Mouse (Mus musculus): ENCODE measurements around the gene Diras2. TPM values are rescaled to one million over a fixed set of nuclear protein-coding genes. Genes with fewer than 3 reads are reported as not detected.

Diras2 gene
- polyA plus RNA-seq (2014; fragmentation: Illumina TruSeq; extraction: RNeasy Lipid Tissue Mini Kit (QIAGEN cat#74804); ENCODE audit: insufficient read depth, low read depth, low replicate concordance), result 2.4 TPM

GRCm38 (mm10) chr13:52531121-52531520 lies at the start of gene Diras2:
Gene Diras2 (minus strand): TSS chr13:52531279.

Other genes with a start within 250 kb of the Diras2 start
- 14.5 TPM for gene Syk, start 51.9 kb upstream of the Diras2 start, polyA plus RNA-seq (2014; fragmentation: Illumina TruSeq; extraction: RNeasy Lipid Tissue Mini Kit (QIAGEN cat#74804); ENCODE audit: insufficient read depth, low read depth, low replicate concordance)

Measured in lung, adult 10 weeks (tissue).